Mouse (Mus musculus) midbrain, postnatal 0 days (tissue): ENCODE results near the gene Stard10. TPM values are rescaled to one million over a fixed set of nuclear protein-coding genes. Genes with fewer than 3 reads are reported as not detected.
A peak's percentile ranks its signal among the peaks of the same experiment; 100 is the strongest.

Experiments used
- ATAC-seq: fragments of 200-750 bp; cut with Nextera tagmentation; 2 replicates; pipeline ENCODE4 v1.8.0; 2017; ENCODE audit warnings: moderate number of reproducible peaks, mild to moderate bottlenecking, moderate TSS enrichment, moderate library complexity; ENCODE audit not compliant: low FRiP score
- DNase-seq: peaks from one replicate; pipeline ENCODE4 v3.0.0-alpha.2; 2015; ENCODE audit warnings: low spot score
- H3K27ac ChIP-seq: fragments of 300-500 bp; sonication (generic); 2 replicates; pipeline ENCODE4 v1.5.1; 2014; ENCODE audit warnings: low read depth, mild to moderate bottlenecking, low read length, mixed read lengths
- H3K27me3 ChIP-seq: fragments of 300-500 bp; sonication (generic); 2 replicates; pipeline ENCODE4 v1.6.1; 2014; ENCODE audit warnings: low read length, control low read depth, mixed read lengths; ENCODE audit not compliant: insufficient read depth
- H3K36me3 ChIP-seq: fragments of 300-500 bp; sonication (generic); 2 replicates; pipeline ENCODE4 v1.6.1; 2014; ENCODE audit warnings: low read length, control low read depth, mixed read lengths; ENCODE audit not compliant: insufficient read depth
- H3K4me1 ChIP-seq: fragments of 300-500 bp; sonication (generic); 2 replicates; pipeline ENCODE4 v1.6.1; 2014; ENCODE audit warnings: mild to moderate bottlenecking, control low read depth, antibody characterized with exemption, low read length, mixed read lengths; ENCODE audit not compliant: insufficient read depth
- H3K4me2 ChIP-seq: fragments of 300-500 bp; sonication (generic); 2 replicates; pipeline ENCODE4 v1.6.1; 2014; ENCODE audit warnings: low read depth, mild to moderate bottlenecking, low read length, mixed read lengths; ENCODE audit not compliant: poor library complexity, severe bottlenecking
- H3K4me3 ChIP-seq: fragments of 300-500 bp; sonication (generic); 2 replicates; pipeline ENCODE4 v1.5.1; 2014; ENCODE audit warnings: low read depth, mild to moderate bottlenecking, low read length, moderate library complexity
- H3K9ac ChIP-seq: fragments of 300-500 bp; sonication (generic); replicated peaks from 2 replicates; pipeline ENCODE4 v1.6.1; 2014; ENCODE audit warnings: mild to moderate bottlenecking, low read length, moderate library complexity, mixed read lengths; ENCODE audit not compliant: poor library complexity, severe bottlenecking
- H3K9me3 ChIP-seq: fragments of 300-500 bp; sonication (generic); 2 replicates; pipeline ENCODE4 v1.6.1; 2016; ENCODE audit warnings: low read length, control low read depth
- CTCF ChIP-seq: IDR thresholded peaks from 2 replicates; pipeline ENCODE4 v1.5.1; 2016; ENCODE audit warnings: antibody characterized with exemption, mild to moderate bottlenecking
- WGBS: fragments of 180-500 bp; shearing (Covaris S2); extraction: QIAGEN DNeasy Blood & Tissue Kit; methylation state at CpG from one replicate; pipeline ENCODE4 v1.1.7; 2014; 5-methylcytosine and 5-hydroxymethylcytosine counted together
- polyA plus RNA-seq: library from polyadenylated mRNA; unstranded; fragments of >200 nt; fragmentation: Nextera tagmentation; extraction: Ambion mirVana; gene quantifications from 2 replicates; pipeline ENCODE4 v1.2.1, GENCODE M21; 2015
- total RNA-seq: library from RNA; depleted of rRNA; stranded (reverse); fragments of >200 nt; gene quantifications from 2 replicates; pipeline ENCODE4 v1.2.3, GENCODE M21; 2014

Stard10 gene
- total and polyA plus RNA-seq, 2 experiments from 2014 or later, result 11.0 to 47.7 TPM

- 0 out of 2 replicates have a peak, but pooled peaks cover 3% of the 10 kb centered on the region for H3K36me3 ChIP-seq
- peak overlapping the region; percentile 41 for H3K4me3 ChIP-seq
- H3K9ac ChIP-seq, result peak overlapping the region; percentile 65
- 26% methylated on average over 8 of the region's 8 CpGs for WGBS
- peaks cover 3% of the 10 kb centered on the region; the same call in 1 of the 2 replicates for H3K27me3 ChIP-seq
- peak overlapping the region; percentile 72 for H3K4me2 ChIP-seq
- H3K4me1 ChIP-seq, result peaks cover 9% of the 10 kb centered on the region; the same call in 1 of the 2 replicates
- DNase-seq, result no peak
- ATAC-seq, result no peak; the same call in 1 of the 2 replicates
- H3K9me3 ChIP-seq, result no peaks in the 10 kb centered on the region
- 0 out of 2 replicates have a peak overlapping the region, but pooled peaks have one; percentile 43 for H3K27ac ChIP-seq
- TF ChIP-seq CTCF, result no peak
These were observed 19.9 kb upstream of the Stard10 start for GRCm38 (mm10) chr7:101297023-101297405.

- no peak for TF ChIP-seq CTCF
These were observed 18.5 kb upstream of the Stard10 start for GRCm38 (mm10) chr7:101298375-101298774.

GRCm38 (mm10) chr7:101301361-101301880 lies 15.5 kb upstream of the Stard10 start:
- Histone ChIP-seq H3K9me3 (no peaks in the 10 kb centered on the region), H3K4me1 (peaks cover 9% of the 10 kb centered on the region; the same call in 1 of the 2 replicates), H3K27me3 (peaks cover 3% of the 10 kb centered on the region; the same call in 1 of the 2 replicates), H3K9ac (peak overlapping the region; percentile 57), H3K27ac (peak overlapping the region; percentile 60), H3K36me3 (no peaks in the 10 kb centered on the region), H3K4me3 (peak overlapping the region; percentile 55), H3K4me2 (peak overlapping the region; percentile 92)
- WGBS, result 2% methylated on average over 30 of the region's 30 CpGs
- no peak for TF ChIP-seq CTCF
- ATAC-seq (peak; percentile 9; the same call in 1 of the 2 replicates), DNase-seq (no peak)

More at GRCm38 (mm10) chr7:101298375-101298774, 18.5 kb upstream of the Stard10 start:
- no peak overlapping the region for H3K4me3 ChIP-seq
- 0 out of 2 replicates have a peak, but pooled peaks cover 3% of the 10 kb centered on the region for H3K36me3 ChIP-seq
- no peak for ATAC-seq
- H3K27me3 ChIP-seq, result peaks cover 3% of the 10 kb centered on the region; the same call in 1 of the 2 replicates
- no peaks in the 10 kb centered on the region for H3K9me3 ChIP-seq
- peaks cover 9% of the 10 kb centered on the region; the same call in 1 of the 2 replicates for H3K4me1 ChIP-seq
- H3K4me2 ChIP-seq, result no peak overlapping the region
- H3K9ac ChIP-seq, result no peak overlapping the region
- 87% methylated on average over 3 of the region's 3 CpGs for WGBS
- H3K27ac ChIP-seq, result no peak overlapping the region
- no peak for DNase-seq

- peak; percentile 93 for ATAC-seq
- Histone ChIP-seq H3K4me1 (peaks cover 6% of the 10 kb centered on the region; the same call in 1 of the 2 replicates), H3K9ac (peak within 1 kb of the TSS; percentile 57), H3K4me3 (peak within 1 kb of the TSS; percentile 55), H3K4me2 (peak within 1 kb of the TSS; percentile 92), H3K27ac (peak within 1 kb of the TSS; percentile 60), H3K27me3 (peaks cover 3% of the 10 kb centered on the region; the same call in 1 of the 2 replicates), H3K9me3 (no peaks in the 10 kb centered on the region), H3K36me3 (no peaks in the 10 kb centered on the region)
- TF ChIP-seq CTCF, result peak; percentile 64
- peak; percentile 91 for DNase-seq
- WGBS, result under 1% methylated on average over 39 of the region's 39 CpGs
These were observed 14.9 kb upstream of the Stard10 start, which contains the start of gene Atg16l2 for GRCm38 (mm10) chr7:101301881-101302456. Atg16l2 (minus strand) TSS chr7:101302251.

- 0 out of 2 replicates have a peak, but pooled peaks cover 4% of the 10 kb centered on the region for H3K4me1 ChIP-seq
- H3K9me3 ChIP-seq, result no peaks in the 10 kb centered on the region
- peak overlapping the region; percentile 57; the same call in 1 of the 2 replicates for H3K9ac ChIP-seq
- no peaks in the 10 kb centered on the region for H3K36me3 ChIP-seq
- peaks cover 3% of the 10 kb centered on the region; the same call in 1 of the 2 replicates for H3K27me3 ChIP-seq
- ATAC-seq, result no peak
- no peak for TF ChIP-seq CTCF
- H3K27ac ChIP-seq, result no peak overlapping the region
- peak overlapping the region; percentile 92 for H3K4me2 ChIP-seq
- H3K4me3 ChIP-seq, result peak overlapping the region; percentile 55
- no peak for DNase-seq
- 22% methylated on average over 7 of the region's 7 CpGs for WGBS
These were observed 14.2 kb upstream of the Stard10 start for GRCm38 (mm10) chr7:101302691-101303090.

- Histone ChIP-seq H3K4me1 (no peaks in the 10 kb centered on the region), H3K27ac (no peak overlapping the region), H3K27me3 (no peaks in the 10 kb centered on the region), H3K36me3 (no peaks in the 10 kb centered on the region), H3K9me3 (no peaks in the 10 kb centered on the region), H3K4me2 (no peak overlapping the region), H3K9ac (no peak overlapping the region), H3K4me3 (no peak overlapping the region)
- 56% methylated on average over 2 of the region's 2 CpGs for WGBS
- no peak for TF ChIP-seq CTCF
- no peak for DNase-seq
- ATAC-seq, result no peak
These were observed 10.0 kb upstream of the Stard10 start for GRCm38 (mm10) chr7:101306841-101307240.
